Mouse (Mus musculus) kidney, adult 2 months (tissue): ENCODE data around the gene Des. TPM values are rescaled to one million over a fixed set of nuclear protein-coding genes. Genes with fewer than 3 reads are reported as not detected.

Experiments
- DNase-seq: peaks from one replicate; pipeline ENCODE4 v3.0.0; 2021
- H3K27ac ChIP-seq: fragments of 200-500 bp; 2 replicates; pipeline ENCODE4 v1.5.1; 2012; ENCODE audit warnings: low read depth, low read length, control low read depth, inconsistent platforms; ENCODE audit not compliant: insufficient read depth
- H3K27me3 ChIP-seq: fragments of 200-500 bp; replicated peaks from 2 replicates; pipeline ENCODE4 v1.6.1; 2012; ENCODE audit warnings: mild to moderate bottlenecking, moderate library complexity, low read length, inconsistent platforms; ENCODE audit not compliant: control insufficient read depth, insufficient read depth
- H3K36me3 ChIP-seq: fragments of 200-500 bp; 2 replicates; pipeline ENCODE4 v1.6.1; 2012; ENCODE audit warnings: mild to moderate bottlenecking, moderate library complexity, low read length, inconsistent platforms; ENCODE audit not compliant: control insufficient read depth, insufficient read depth
- H3K4me1 ChIP-seq: fragments of 200-500 bp; 2 replicates; pipeline ENCODE4 v1.6.1; 2011; ENCODE audit warnings: low read length; ENCODE audit not compliant: control insufficient read depth, insufficient read depth
- H3K4me3 ChIP-seq: fragments of 200-500 bp; 2 replicates; pipeline ENCODE4 v1.5.1; 2011; ENCODE audit warnings: mild to moderate bottlenecking, low read depth, low read length, control low read depth; ENCODE audit not compliant: insufficient read depth
- CTCF ChIP-seq: fragments of 200-500 bp; conservative IDR thresholded peaks from 2 replicates; pipeline ENCODE4 v1.5.1; 2011; ENCODE audit warnings: low read depth, mild to moderate bottlenecking, control low read depth, low read length, moderate library complexity, mixed read lengths; ENCODE audit not compliant: insufficient read depth, insufficient read length
- POLR2A ChIP-seq: fragments of 200-500 bp; IDR thresholded peaks from one replicate; pipeline ENCODE4 v1.6.1; 2011; ENCODE audit warnings: low read depth, low read length, control low read depth
- WGBS: fragments of 180-500 bp; shearing (Covaris S2); methylation state at CpG from one replicate; pipeline ENCODE4 v1.1.7; 2018; 5-methylcytosine and 5-hydroxymethylcytosine counted together
- polyA plus RNA-seq: library from polyadenylated mRNA; depleted of rRNA; stranded (reverse); fragments of >200 nt; gene quantifications from 2 replicates; pipeline ENCODE4 v1.2.3, GENCODE M21; 2012

Gene Des
- polyA plus RNA-seq, 1 experiment, result 32.1 TPM

DNA sequence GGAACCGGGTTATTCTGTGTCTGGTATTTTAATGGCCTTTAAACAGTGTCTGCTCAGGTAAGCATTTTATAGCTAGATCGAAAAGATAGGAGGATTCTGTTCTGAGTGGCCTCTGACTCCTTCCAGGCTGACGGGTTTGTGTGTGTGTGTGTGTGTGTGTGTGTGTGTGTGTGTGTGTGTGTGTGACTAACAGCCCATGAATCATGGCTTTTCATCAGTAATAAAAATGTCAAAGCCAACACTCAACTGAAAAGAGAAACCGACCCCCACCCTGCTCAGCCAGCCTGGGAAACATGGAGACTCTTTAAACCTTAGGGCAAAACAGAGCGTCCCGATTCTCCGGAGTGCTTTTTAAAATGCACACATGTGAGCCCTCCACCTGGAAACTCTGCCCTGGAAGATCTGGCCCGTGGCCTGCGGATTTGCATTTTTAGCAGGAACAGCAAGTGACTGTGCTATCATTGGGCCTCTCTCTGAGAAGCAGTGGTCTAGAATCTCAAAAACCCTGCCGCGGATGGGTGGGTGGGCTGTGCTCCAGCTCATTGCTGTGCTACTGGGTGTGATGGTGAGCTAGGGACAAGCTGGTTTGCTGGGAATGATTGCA is 21.9 kb upstream of the Des start:
- no peaks in the 10 kb centered on the region for H3K27me3 ChIP-seq
- WGBS, result 14% methylated on average over 11 of the region's 11 CpGs
- DNase-seq, result peak; percentile 21
- no peak for TF ChIP-seq CTCF
- TF ChIP-seq POLR2A, result no peak
- H3K4me1 ChIP-seq, result no peaks in the 10 kb centered on the region
- H3K27ac ChIP-seq, result no peak overlapping the region
- H3K36me3 ChIP-seq, result no peaks in the 10 kb centered on the region
- no peak overlapping the region for H3K4me3 ChIP-seq

DNA sequence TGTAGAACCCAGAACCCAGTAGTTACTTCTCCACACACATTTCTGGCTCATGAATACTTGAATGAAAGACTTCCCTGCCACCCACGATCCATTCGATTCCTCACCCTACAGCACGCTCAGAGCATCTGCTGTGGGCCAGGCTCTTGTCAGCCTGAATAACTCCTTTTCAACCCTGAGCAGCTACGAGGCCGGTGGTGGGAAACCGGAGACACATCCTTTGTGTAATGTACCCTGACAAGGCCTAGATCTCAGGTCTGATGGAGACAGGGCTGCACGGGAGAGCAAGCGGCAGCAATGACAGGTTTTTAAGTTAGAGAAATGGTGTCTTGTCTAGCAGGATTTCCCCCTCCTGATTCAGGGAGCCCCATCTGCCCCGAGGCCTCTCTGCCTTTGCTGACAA is 20.8 kb upstream of the Des start:
- no peaks in the 10 kb centered on the region for H3K36me3 ChIP-seq
- H3K4me3 ChIP-seq, result no peak overlapping the region
- TF ChIP-seq CTCF (no peak), POLR2A (no peak)
- no peak for DNase-seq
- 61% methylated on average over 9 of the region's 9 CpGs for WGBS
- no peaks in the 10 kb centered on the region for H3K4me1 ChIP-seq
- H3K27me3 ChIP-seq, result no peaks in the 10 kb centered on the region
- H3K27ac ChIP-seq, result no peak overlapping the region

DNA sequence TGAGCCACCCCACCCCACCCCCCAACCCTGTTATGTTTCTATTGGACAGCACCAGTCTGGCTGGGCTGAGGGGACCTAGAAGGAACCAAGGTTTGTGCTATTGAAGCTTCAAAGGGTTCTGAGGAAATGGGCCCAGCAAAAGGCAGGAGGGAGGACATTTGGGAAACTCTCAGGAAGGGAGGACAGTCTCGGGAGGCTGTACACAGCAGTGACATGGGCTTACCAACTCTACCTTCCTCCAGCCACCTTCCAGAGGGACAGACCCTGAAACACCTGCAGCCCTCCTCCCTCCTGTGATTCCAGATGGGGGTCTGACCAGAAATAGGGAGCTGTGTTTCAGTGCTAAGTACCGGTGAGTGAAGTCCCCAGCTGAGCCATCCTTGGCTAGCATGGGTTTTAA is 19.6 kb upstream of the Des start:
- H3K4me1 ChIP-seq, result no peaks in the 10 kb centered on the region
- no peak for DNase-seq
- no peaks in the 10 kb centered on the region for H3K27me3 ChIP-seq
- WGBS, result 83% methylated on average over 2 of the region's 2 CpGs
- no peaks in the 10 kb centered on the region for H3K36me3 ChIP-seq
- no peak overlapping the region for H3K4me3 ChIP-seq
- no peak for TF ChIP-seq CTCF
- no peak for TF ChIP-seq POLR2A
- no peak overlapping the region for H3K27ac ChIP-seq

GRCm38 (mm10) chr1:75342874-75343416 is 17.2 kb upstream of the Des start:
- H3K36me3 ChIP-seq, result no peaks in the 10 kb centered on the region
- H3K4me3 ChIP-seq, result no peak overlapping the region
- TF ChIP-seq CTCF, result peak; percentile 90
- no peak for TF ChIP-seq POLR2A
- H3K27me3 ChIP-seq, result no peaks in the 10 kb centered on the region
- no peak overlapping the region for H3K27ac ChIP-seq
- DNase-seq, result peak; percentile 77
- H3K4me1 ChIP-seq, result no peaks in the 10 kb centered on the region
- 0% methylated on average over 8 of the region's 8 CpGs for WGBS

DNA sequence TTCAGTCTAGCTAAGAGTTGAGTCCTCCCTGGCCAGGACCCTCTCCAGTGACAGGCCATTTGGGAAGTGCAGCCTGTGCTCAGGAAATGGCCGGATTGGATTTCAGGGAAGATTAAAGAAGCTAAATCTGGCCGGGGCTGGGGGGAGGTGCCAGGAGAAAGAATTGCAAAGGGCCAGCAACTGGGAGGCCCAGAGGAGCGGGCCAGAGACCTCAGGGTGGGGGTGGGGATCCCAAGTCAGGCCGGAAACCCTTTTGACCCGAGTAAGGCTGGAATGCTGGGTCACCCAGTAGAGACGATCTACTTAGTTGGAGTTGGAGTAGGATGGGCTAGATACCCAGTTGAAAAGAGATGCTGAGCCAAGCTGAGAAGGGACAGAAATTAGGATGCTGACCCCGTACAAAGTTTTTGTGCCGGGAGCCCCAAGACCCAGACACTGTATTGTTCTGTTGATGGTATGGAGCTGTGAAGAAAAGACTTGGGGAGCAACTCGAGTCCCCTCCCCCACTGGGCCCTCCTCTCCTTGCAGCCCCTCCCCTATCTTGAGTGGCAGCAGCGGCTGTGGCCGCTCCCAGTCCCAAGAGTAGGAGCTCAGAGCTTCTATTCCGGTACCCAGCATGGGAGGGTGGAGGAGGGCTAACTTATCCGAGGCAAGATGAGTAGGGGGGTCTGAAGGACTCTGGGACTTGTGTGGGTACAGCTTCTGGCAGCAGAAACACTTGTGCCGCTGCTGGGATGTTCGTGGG is 15.7 kb upstream of the Des start:
- 30% methylated on average over 15 of the region's 15 CpGs for WGBS
- Histone ChIP-seq H3K4me3 (no peak overlapping the region; the same call in 1 of the 2 replicates), H3K27me3 (no peaks in the 10 kb centered on the region), H3K4me1 (no peaks in the 10 kb centered on the region), H3K36me3 (no peaks in the 10 kb centered on the region), H3K27ac (peak overlapping the region; percentile 71)
- peak; percentile 53 for DNase-seq
- no peak for TF ChIP-seq CTCF
- TF ChIP-seq POLR2A, result no peak

GRCm38 (mm10) chr1:75345036-75345935 is 14.8 kb upstream of the Des start:
- Histone ChIP-seq H3K27ac (peak overlapping the region; percentile 71), H3K36me3 (no peaks in the 10 kb centered on the region), H3K4me3 (no peak overlapping the region; the same call in 1 of the 2 replicates), H3K4me1 (no peaks in the 10 kb centered on the region), H3K27me3 (no peaks in the 10 kb centered on the region)
- DNase-seq, result no peak
- WGBS, result 39% methylated on average over 20 of the region's 20 CpGs
- no peak for TF ChIP-seq CTCF
- TF ChIP-seq POLR2A, result no peak
